Mouse (Mus musculus) liver, embryonic 12.5 days (tissue): ENCODE results near the gene Fcrla. TPM values are rescaled to one million over a fixed set of nuclear protein-coding genes. Genes with fewer than 3 reads are reported as not detected.

ENCODE experiments used
- ATAC-seq: fragments of 200-750 bp; cut with Nextera tagmentation; 2 replicates; pipeline ENCODE4 v1.8.0; 2017; ENCODE audit warnings: moderate number of reproducible peaks, mild to moderate bottlenecking, moderate library complexity
- H3K27ac ChIP-seq: fragments of 300-500 bp; sonication (generic); 2 replicates; pipeline ENCODE4 v1.5.1; 2016; ENCODE audit warnings: mild to moderate bottlenecking
- H3K27me3 ChIP-seq: fragments of 300-500 bp; sonication (generic); replicated peaks from 2 replicates; pipeline ENCODE4 v1.6.1; 2016; ENCODE audit warnings: mild to moderate bottlenecking, moderate library complexity
- H3K36me3 ChIP-seq: fragments of 300-500 bp; sonication (generic); 2 replicates; pipeline ENCODE4 v1.6.1; 2016; ENCODE audit warnings: mild to moderate bottlenecking, moderate library complexity
- H3K4me1 ChIP-seq: fragments of 300-500 bp; sonication (generic); 2 replicates; pipeline ENCODE4 v1.6.1; 2016
- H3K4me2 ChIP-seq: fragments of 300-500 bp; sonication (generic); 2 replicates; pipeline ENCODE4 v1.6.1; 2016; ENCODE audit warnings: mild to moderate bottlenecking, moderate library complexity
- H3K4me3 ChIP-seq: fragments of 300-500 bp; sonication (generic); 2 replicates; pipeline ENCODE4 v1.5.1; 2016; ENCODE audit warnings: mild to moderate bottlenecking, moderate library complexity
- H3K9ac ChIP-seq: fragments of 300-500 bp; sonication (generic); 2 replicates; pipeline ENCODE4 v1.6.1; 2016; ENCODE audit warnings: mild to moderate bottlenecking, moderate library complexity
- H3K9me3 ChIP-seq: fragments of 300-500 bp; sonication (generic); replicated peaks from 2 replicates; pipeline ENCODE4 v1.6.1; 2016; ENCODE audit warnings: mild to moderate bottlenecking, moderate library complexity
- WGBS: fragments of 180-500 bp; shearing (Covaris S2); methylation state at CpG from one replicate; pipeline ENCODE4 v1.1.7; 2016; ENCODE audit not compliant: insufficient replicate concordance; 5-methylcytosine and 5-hydroxymethylcytosine counted together
- polyA plus RNA-seq: library from polyadenylated mRNA; unstranded; fragments of >200 nt; fragmentation: Nextera tagmentation; extraction: Ambion mirVana; gene quantifications from 2 replicates; pipeline ENCODE4 v1.2.1, GENCODE M21; 2016

Gene Fcrla
- polyA plus RNA-seq, 1 experiment from 2014 or later = 0.21 TPM

DNA sequence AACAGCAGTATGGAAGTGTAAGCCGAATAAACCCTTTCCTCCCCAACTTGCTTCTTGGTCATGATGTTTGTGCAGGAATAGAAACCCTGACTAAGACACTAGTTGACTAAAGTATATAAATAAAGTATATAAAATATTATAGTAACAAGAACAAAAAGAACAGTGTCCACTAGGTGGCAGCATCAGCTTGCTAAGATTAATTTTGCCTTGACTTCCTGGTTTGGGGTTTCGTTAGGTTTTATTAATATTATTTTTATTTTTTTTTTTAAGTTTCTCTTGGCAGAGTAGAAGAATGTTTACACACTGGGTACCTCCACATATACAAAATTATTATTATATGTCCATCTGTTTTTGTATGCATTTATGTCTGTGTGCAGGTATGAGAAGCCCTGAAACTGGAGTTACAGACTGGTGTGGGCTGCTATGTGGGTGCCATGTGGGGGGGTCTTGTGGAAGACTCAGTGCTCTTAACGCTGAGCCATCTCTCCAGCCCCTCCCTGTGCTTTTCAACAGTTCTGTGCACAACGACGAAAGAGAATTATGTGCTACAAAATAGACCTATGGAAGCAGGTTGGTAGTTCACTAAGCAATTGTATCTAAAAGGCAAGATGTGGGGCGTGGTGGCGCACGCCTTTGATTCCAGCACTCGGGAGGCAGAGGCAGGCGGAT lies 26.4 kb downstream of the Fcrla start:
- Histone ChIP-seq H3K27ac (no peak overlapping the region), H3K4me3 (peak overlapping the region; percentile 21), H3K4me2 (peak overlapping the region; percentile 57), H3K4me1 (peaks cover 4% of the 10 kb centered on the region), H3K9ac (no peak overlapping the region; the same call in 1 of the 2 replicates), H3K27me3 (peaks cover 45% of the 10 kb centered on the region), H3K9me3 (no peaks in the 10 kb centered on the region), H3K36me3 (no peaks in the 10 kb centered on the region)
- 22% methylated on average over 10 of the region's 10 CpGs for WGBS
- peak; percentile 41; the same call in 1 of the 2 replicates for ATAC-seq

GRCm38 (mm10) chr1:170898413-170899075 lies 28.8 kb downstream of the Fcrla start:
- H3K4me2 ChIP-seq = no peak overlapping the region
- H3K4me1 ChIP-seq = peaks cover 4% of the 10 kb centered on the region
- ATAC-seq = no peak
- no peak overlapping the region for H3K4me3 ChIP-seq
- peaks cover 26% of the 10 kb centered on the region for H3K27me3 ChIP-seq
- no peaks in the 10 kb centered on the region for H3K36me3 ChIP-seq
- H3K27ac ChIP-seq = no peak overlapping the region
- 37% methylated on average over 16 of the region's 16 CpGs for WGBS
- H3K9ac ChIP-seq = no peak overlapping the region
- no peaks in the 10 kb centered on the region for H3K9me3 ChIP-seq

DNA sequence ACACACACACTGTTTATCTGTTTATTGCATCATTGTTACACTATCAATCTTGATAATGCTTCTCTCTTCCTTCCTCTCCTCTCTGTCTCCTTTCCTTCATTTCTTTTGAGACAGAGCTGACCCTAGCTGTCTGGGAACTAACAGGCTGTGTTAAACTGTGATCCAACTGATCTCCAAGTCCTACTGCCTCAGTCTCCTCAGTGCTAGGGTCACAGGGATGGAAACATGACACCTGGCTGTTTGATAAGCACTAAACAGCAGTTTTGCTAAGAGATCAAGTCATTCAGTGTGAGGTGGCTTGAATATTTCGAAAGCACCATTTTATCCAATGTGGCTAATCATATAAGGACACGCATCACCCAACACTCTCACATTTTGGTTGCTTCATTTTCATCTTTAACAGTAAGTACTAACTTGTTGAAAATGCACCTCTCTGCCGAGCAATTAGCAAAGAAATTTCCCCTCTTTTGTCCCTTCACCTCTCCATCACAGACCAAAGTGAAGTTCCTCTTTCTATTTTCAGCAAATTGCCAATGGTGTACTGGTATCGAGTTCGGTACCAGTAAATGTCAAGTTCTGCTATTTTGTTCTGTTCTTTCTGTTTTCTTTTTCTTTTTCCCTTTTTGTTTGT lies 30.6 kb downstream of the Fcrla start:
- no peaks in the 10 kb centered on the region for H3K36me3 ChIP-seq
- no peak overlapping the region for H3K27ac ChIP-seq
- H3K4me1 ChIP-seq = peaks cover 4% of the 10 kb centered on the region
- WGBS = 40% methylated on average over 5 of the region's 5 CpGs
- H3K4me3 ChIP-seq = no peak overlapping the region
- peaks cover 9% of the 10 kb centered on the region for H3K27me3 ChIP-seq
- no peak overlapping the region for H3K9ac ChIP-seq
- no peak for ATAC-seq
- no peak overlapping the region for H3K4me2 ChIP-seq
- no peaks in the 10 kb centered on the region for H3K9me3 ChIP-seq

- no peak overlapping the region for H3K4me2 ChIP-seq
- ATAC-seq = no peak
- 52% methylated on average over 9 of the region's 9 CpGs for WGBS
Observed at GRCm38 (mm10) chr1:170894603-170895602, 32.5 kb downstream of the Fcrla start.

GRCm38 (mm10) chr1:170892279-170892678 lies 35.1 kb downstream of the Fcrla start:
- no peak overlapping the region for H3K9ac ChIP-seq
- peaks cover 7% of the 10 kb centered on the region for H3K27me3 ChIP-seq
- no peak for ATAC-seq
- H3K4me1 ChIP-seq = no peaks in the 10 kb centered on the region
- no peak overlapping the region for H3K4me3 ChIP-seq
- no peak overlapping the region for H3K4me2 ChIP-seq
- H3K36me3 ChIP-seq = no peaks in the 10 kb centered on the region
- no peak overlapping the region for H3K27ac ChIP-seq
- H3K9me3 ChIP-seq = no peaks in the 10 kb centered on the region
- 54% methylated on average over 1 of the region's 1 CpGs for WGBS

More at GRCm38 (mm10) chr1:170894603-170895602, 32.5 kb downstream of the Fcrla start:
- Histone ChIP-seq H3K9me3 (no peaks in the 10 kb centered on the region), H3K4me1 (no peaks in the 10 kb centered on the region), H3K9ac (no peak overlapping the region), H3K4me3 (no peak overlapping the region), H3K36me3 (no peaks in the 10 kb centered on the region), H3K27ac (no peak overlapping the region), H3K27me3 (peaks cover 9% of the 10 kb centered on the region)

DNA sequence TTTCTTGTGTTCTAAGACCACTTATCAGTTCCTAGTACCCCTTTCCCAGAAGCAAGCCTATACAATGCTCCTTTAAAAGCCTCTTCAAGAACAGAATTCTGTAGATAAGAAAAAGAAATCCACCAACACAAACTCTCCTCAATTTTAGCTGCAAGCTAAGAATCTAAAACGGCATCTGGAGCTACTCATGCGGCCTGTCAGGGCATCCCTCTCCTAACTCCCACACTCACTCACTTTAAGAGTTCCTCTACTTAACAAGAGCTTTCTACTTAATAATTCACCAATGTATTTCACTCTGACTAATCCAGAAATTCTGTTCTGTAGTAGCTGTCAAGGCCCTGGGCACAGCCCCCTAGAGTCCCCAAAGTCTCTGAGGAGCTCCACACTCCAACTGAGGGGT lies 35.7 kb downstream of the Fcrla start:
- WGBS = 58% methylated on average over 2 of the region's 2 CpGs
- no peak overlapping the region for H3K4me3 ChIP-seq
- no peak overlapping the region for H3K27ac ChIP-seq
- H3K4me1 ChIP-seq = no peaks in the 10 kb centered on the region
- no peak overlapping the region for H3K9ac ChIP-seq
- ATAC-seq = no peak
- no peak overlapping the region for H3K4me2 ChIP-seq
- no peaks in the 10 kb centered on the region for H3K36me3 ChIP-seq
- H3K9me3 ChIP-seq = no peaks in the 10 kb centered on the region
- H3K27me3 ChIP-seq = peaks cover 7% of the 10 kb centered on the region

GRCm38 (mm10) chr1:170889310-170889709 lies 38.1 kb downstream of the Fcrla start:
- Histone ChIP-seq H3K4me2 (no peak overlapping the region), H3K27ac (no peak overlapping the region), H3K4me1 (peaks cover 20% of the 10 kb centered on the region), H3K27me3 (peaks cover 7% of the 10 kb centered on the region), H3K4me3 (no peak overlapping the region), H3K36me3 (no peaks in the 10 kb centered on the region), H3K9ac (no peak overlapping the region), H3K9me3 (no peaks in the 10 kb centered on the region)
- 75% methylated on average over 4 of the region's 4 CpGs for WGBS
- ATAC-seq = no peak

DNA sequence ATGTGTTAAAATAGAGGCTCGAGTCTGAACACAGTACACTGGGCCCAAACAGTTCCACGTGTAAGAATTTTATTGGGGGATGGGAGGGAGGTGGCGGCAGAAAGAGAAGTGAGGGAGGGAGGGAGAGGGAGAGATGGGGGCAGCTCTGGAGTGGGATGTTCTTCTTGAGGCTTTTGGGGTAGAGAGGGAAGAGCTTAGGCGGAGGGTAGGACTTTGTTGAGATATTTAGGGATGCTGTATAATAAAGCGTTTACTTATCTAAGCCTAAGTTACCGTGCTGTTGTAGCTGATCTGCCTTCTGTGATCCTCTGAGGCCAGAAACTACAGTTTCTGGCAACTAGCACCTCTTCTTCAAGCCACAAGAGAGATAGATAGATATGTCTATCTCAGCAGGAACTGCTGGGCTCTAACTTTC lies 41.3 kb downstream of the Fcrla start:
- Histone ChIP-seq H3K4me3 (no peak overlapping the region), H3K27ac (peak overlapping the region; percentile 51; the same call in 1 of the 2 replicates), H3K9me3 (no peaks in the 10 kb centered on the region), H3K9ac (peak overlapping the region; percentile 27; the same call in 1 of the 2 replicates), H3K36me3 (peaks cover 5% of the 10 kb centered on the region), H3K4me1 (peaks cover 40% of the 10 kb centered on the region), H3K4me2 (peak overlapping the region; percentile 92), H3K27me3 (peaks cover 7% of the 10 kb centered on the region)
- ATAC-seq = peak; percentile 17; the same call in 1 of the 2 replicates
- 16% methylated on average over 6 of the region's 6 CpGs for WGBS

GRCm38 (mm10) chr1:170884978-170885561 lies 42.3 kb downstream of the Fcrla start, which contains the start of the genes Gm26620 and Dusp12:
Gm26620 (plus strand) TSS chr1:170885065.
Dusp12 (minus strand) TSS chr1:170885540.
- peak; percentile 86 for ATAC-seq

GRCm38 (mm10) chr1:170884390-170884789 lies 43.0 kb downstream of the Fcrla start:
- Histone ChIP-seq H3K4me1 (peaks cover 40% of the 10 kb centered on the region), H3K9me3 (no peaks in the 10 kb centered on the region), H3K4me3 (peak overlapping the region; percentile 84), H3K4me2 (peak overlapping the region; percentile 92), H3K36me3 (peaks cover 21% of the 10 kb centered on the region), H3K27ac (peak overlapping the region; percentile 80; the same call in 1 of the 2 replicates), H3K9ac (peak overlapping the region; percentile 82), H3K27me3 (peaks cover 4% of the 10 kb centered on the region)
- no peak for ATAC-seq
- 22% methylated on average over 8 of the region's 8 CpGs for WGBS

More at GRCm38 (mm10) chr1:170884978-170885561, 42.3 kb downstream of the Fcrla start, which contains the start of the genes Gm26620 and Dusp12:
- H3K9me3 ChIP-seq = no peaks in the 10 kb centered on the region
- H3K27me3 ChIP-seq = peaks cover 7% of the 10 kb centered on the region
- peak within 1 kb of the TSS; percentile 80 for H3K27ac ChIP-seq
- H3K36me3 ChIP-seq = peaks cover 15% of the 10 kb centered on the region
- H3K9ac ChIP-seq = peak within 1 kb of the TSS; percentile 82
- WGBS = under 1% methylated on average over 46 of the region's 46 CpGs
- peak within 1 kb of the TSS; percentile 92 for H3K4me2 ChIP-seq
- H3K4me3 ChIP-seq = peak within 1 kb of the TSS; percentile 84
- peaks cover 40% of the 10 kb centered on the region for H3K4me1 ChIP-seq
